Mouse (Mus musculus) embryonic facial prominence, embryonic 14.5 days (tissue): ENCODE results near the gene Dlg4. TPM values are rescaled to one million over a fixed set of nuclear protein-coding genes. Genes with fewer than 3 reads are reported as not detected.

ENCODE experiments used
- ATAC-seq: fragments of 200-750 bp; cut with Nextera tagmentation; 2 replicates; pipeline ENCODE4 v1.8.0; 2017; ENCODE audit warnings: low read depth, moderate number of reproducible peaks, moderate TSS enrichment
- DNase-seq: peaks from one replicate; pipeline ENCODE4 v3.0.0-alpha.2; 2015; ENCODE audit warnings: low spot score
- H3K27ac ChIP-seq: fragments of 300-500 bp; sonication (generic); replicated peaks from 2 replicates; pipeline ENCODE4 v1.5.1; 2014; ENCODE audit warnings: low read depth, mild to moderate bottlenecking, low read length, moderate library complexity
- H3K27me3 ChIP-seq: fragments of 300-500 bp; sonication (generic); replicated peaks from 2 replicates; pipeline ENCODE4 v1.6.1; 2014; ENCODE audit warnings: low read length; ENCODE audit not compliant: control insufficient read depth, insufficient read depth
- H3K36me3 ChIP-seq: fragments of 300-500 bp; sonication (generic); 2 replicates; pipeline ENCODE4 v1.6.1; 2014; ENCODE audit warnings: low read length, mixed read lengths; ENCODE audit not compliant: control insufficient read depth, insufficient read depth
- H3K4me1 ChIP-seq: fragments of 300-500 bp; sonication (generic); 2 replicates; pipeline ENCODE4 v1.6.1; 2014; ENCODE audit warnings: antibody characterized with exemption, low read length; ENCODE audit not compliant: control insufficient read depth, insufficient read depth
- H3K4me2 ChIP-seq: fragments of 300-500 bp; sonication (generic); 2 replicates; pipeline ENCODE4 v1.6.1; 2014; ENCODE audit warnings: low read depth, mild to moderate bottlenecking, low read length, moderate library complexity, mixed read lengths
- H3K4me3 ChIP-seq: fragments of 300-500 bp; sonication (generic); 2 replicates; pipeline ENCODE4 v1.5.1; 2014; ENCODE audit warnings: low read depth, mild to moderate bottlenecking, low read length
- H3K9ac ChIP-seq: fragments of 300-500 bp; sonication (generic); 2 replicates; pipeline ENCODE4 v1.6.1; 2014; ENCODE audit warnings: low read depth, mild to moderate bottlenecking, low read length, moderate library complexity, mixed read lengths
- H3K9me3 ChIP-seq: fragments of 300-500 bp; sonication (generic); 2 replicates; pipeline ENCODE4 v1.6.1; 2016; ENCODE audit warnings: low read length; ENCODE audit not compliant: control insufficient read depth
- WGBS: fragments of 180-500 bp; shearing (Covaris S2); extraction: QIAGEN DNeasy Blood & Tissue Kit; methylation state at CpG from one replicate; pipeline ENCODE4 v1.1.7; 2014; 5-methylcytosine and 5-hydroxymethylcytosine counted together
- polyA plus RNA-seq: library from polyadenylated mRNA; unstranded; fragments of >200 nt; fragmentation: Nextera tagmentation; extraction: Ambion mirVana; gene quantifications from 2 replicates; pipeline ENCODE4 v1.2.1, GENCODE M21; 2014

Dlg4 gene
- 7.3 and 8.4 TPM in 2 replicates for polyA plus RNA-seq

GRCm38 (mm10) chr11:70016669-70017068 is at the start of gene Dlg4:
Gene Dlg4 (plus strand): TSS chr11:70016942.
- ATAC-seq: no peak
- Histone ChIP-seq H3K4me2 (peak within 1 kb of the TSS; percentile 85), H3K27me3 (no peaks in the 10 kb centered on the region), H3K4me1 (peaks cover 35% of the 10 kb centered on the region), H3K9me3 (no peaks in the 10 kb centered on the region), H3K4me3 (peak within 1 kb of the TSS; percentile 69), H3K9ac (peak within 1 kb of the TSS; percentile 85), H3K27ac (peak within 1 kb of the TSS; percentile 82), H3K36me3 (peaks cover 28% of the 10 kb centered on the region)
- 64% methylated on average over 3 of the region's 3 CpGs for WGBS
- no peak for DNase-seq

- Histone ChIP-seq H3K9ac (no peak overlapping the region), H3K9me3 (no peaks in the 10 kb centered on the region), H3K27ac (no peak overlapping the region), H3K4me1 (peaks cover 6% of the 10 kb centered on the region; the same call in 1 of the 2 replicates), H3K4me2 (no peak overlapping the region), H3K4me3 (no peak overlapping the region), H3K27me3 (peaks cover 41% of the 10 kb centered on the region), H3K36me3 (peaks cover 44% of the 10 kb centered on the region)
- 85% methylated on average over 4 of the region's 4 CpGs for WGBS
- ATAC-seq (no peak), DNase-seq (no peak)
These were observed 47.9 kb upstream of the Dlg4 start for GRCm38 (mm10) chr11:69968793-69969192.

- H3K9ac ChIP-seq: 0 out of 2 replicates have a peak overlapping the region, but pooled peaks have one; percentile 6
- no peak overlapping the region for H3K4me3 ChIP-seq
- WGBS: 69% methylated on average over 6 of the region's 6 CpGs
- H3K36me3 ChIP-seq: peaks cover 57% of the 10 kb centered on the region
- no peak for ATAC-seq
- H3K4me1 ChIP-seq: peaks cover 6% of the 10 kb centered on the region; the same call in 1 of the 2 replicates
- H3K27me3 ChIP-seq: peaks cover 26% of the 10 kb centered on the region
- DNase-seq: no peak
- H3K27ac ChIP-seq: no peak overlapping the region
- no peaks in the 10 kb centered on the region for H3K9me3 ChIP-seq
- no peak overlapping the region for H3K4me2 ChIP-seq
These were observed 46.5 kb upstream of the Dlg4 start for GRCm38 (mm10) chr11:69970222-69970621.

- no peak for ATAC-seq
- H3K36me3 ChIP-seq: peaks cover 63% of the 10 kb centered on the region
These were observed 46.0 kb upstream of the Dlg4 start for GRCm38 (mm10) chr11:69970775-69971174.

GRCm38 (mm10) chr11:69974907-69975306 is 41.8 kb upstream of the Dlg4 start:
- peaks cover 71% of the 10 kb centered on the region for H3K36me3 ChIP-seq
- ATAC-seq: no peak
- WGBS: 94% methylated on average over 2 of the region's 2 CpGs

More at GRCm38 (mm10) chr11:69970775-69971174, 46.0 kb upstream of the Dlg4 start:
- Histone ChIP-seq H3K9me3 (no peaks in the 10 kb centered on the region), H3K4me2 (no peak overlapping the region), H3K9ac (no peak overlapping the region), H3K4me1 (peaks cover 6% of the 10 kb centered on the region; the same call in 1 of the 2 replicates), H3K27me3 (peaks cover 21% of the 10 kb centered on the region), H3K4me3 (no peak overlapping the region), H3K27ac (no peak overlapping the region)
- WGBS: 70% methylated on average over 3 of the region's 3 CpGs
- DNase-seq: no peak

GRCm38 (mm10) chr11:69976271-69976670 is 40.5 kb upstream of the Dlg4 start:
- Histone ChIP-seq H3K4me3 (no peak overlapping the region), H3K4me2 (no peak overlapping the region), H3K27ac (no peak overlapping the region), H3K36me3 (peaks cover 62% of the 10 kb centered on the region), H3K9me3 (no peaks in the 10 kb centered on the region), H3K27me3 (no peaks in the 10 kb centered on the region), H3K9ac (no peak overlapping the region), H3K4me1 (peaks cover 4% of the 10 kb centered on the region; the same call in 1 of the 2 replicates)
- WGBS: 83% methylated on average over 4 of the region's 4 CpGs
- ATAC-seq (no peak), DNase-seq (no peak)

More at GRCm38 (mm10) chr11:69974907-69975306, 41.8 kb upstream of the Dlg4 start:
- no peak overlapping the region for H3K4me3 ChIP-seq
- DNase-seq: no peak
- no peaks in the 10 kb centered on the region for H3K9me3 ChIP-seq
- H3K27me3 ChIP-seq: no peaks in the 10 kb centered on the region
- peaks cover 4% of the 10 kb centered on the region; the same call in 1 of the 2 replicates for H3K4me1 ChIP-seq
- no peak overlapping the region for H3K27ac ChIP-seq
- no peak overlapping the region for H3K4me2 ChIP-seq
- H3K9ac ChIP-seq: no peak overlapping the region

GRCm38 (mm10) chr11:69979827-69980195 is 36.9 kb upstream of the Dlg4 start:
- WGBS: 2% methylated on average over 16 of the region's 16 CpGs
- H3K9me3 ChIP-seq: no peaks in the 10 kb centered on the region
- H3K4me1 ChIP-seq: peaks cover 17% of the 10 kb centered on the region
- no peaks in the 10 kb centered on the region for H3K27me3 ChIP-seq
- H3K4me2 ChIP-seq: peak overlapping the region; percentile 60
- no peak for ATAC-seq
- H3K4me3 ChIP-seq: peak overlapping the region; percentile 99
- DNase-seq: no peak
- peaks cover 50% of the 10 kb centered on the region for H3K36me3 ChIP-seq
- peak overlapping the region; percentile 99 for H3K27ac ChIP-seq
- peak overlapping the region; percentile 98 for H3K9ac ChIP-seq

- Histone ChIP-seq H3K4me2 (peak overlapping the region; percentile 60), H3K4me1 (peaks cover 17% of the 10 kb centered on the region), H3K27ac (peak overlapping the region; percentile 99), H3K27me3 (no peaks in the 10 kb centered on the region), H3K36me3 (peaks cover 50% of the 10 kb centered on the region), H3K9me3 (no peaks in the 10 kb centered on the region), H3K9ac (peak overlapping the region; percentile 98), H3K4me3 (peak overlapping the region; percentile 99)
- 0% methylated on average over 30 of the region's 60 CpGs for WGBS
- ATAC-seq: peak; percentile 95
- peak; percentile 99 for DNase-seq
These were observed 36.3 kb upstream of the Dlg4 start for GRCm38 (mm10) chr11:69980196-69981140.
